Mouse (Mus musculus): ENCODE measurements around the gene Lrrc4. TPM values are rescaled to one million over a fixed set of nuclear protein-coding genes. Genes with fewer than 3 reads are reported as not detected.

Gene Lrrc4
- polyA plus RNA-seq, 1 experiment from 2014 or later, result 1.6 TPM

GRCm38 (mm10) chr6:28857198-28858180, 25.9 kb upstream of the Lrrc4 start:
- no peaks in the 10 kb centered on the region for H3K36me3 ChIP-seq (ENCODE audit: insufficient read depth, low read length)
- no peaks in the 10 kb centered on the region for H3K27me3 ChIP-seq (ENCODE audit: insufficient read depth, low read length)
- no peak overlapping the region for H3K9ac ChIP-seq (replicated peaks; ENCODE audit: low read length)
- 76% methylated on average over 2 of the region's 2 CpGs for WGBS
- no peak overlapping the region for H3K4me2 ChIP-seq (replicated peaks; ENCODE audit: low read depth, low read length)
- no peaks in the 10 kb centered on the region for H3K9me3 ChIP-seq (ENCODE audit: low read length)
- peaks cover 20% of the 10 kb centered on the region for H3K4me1 ChIP-seq (ENCODE audit: insufficient read depth, low read length)
- H3K4me3 ChIP-seq (ENCODE audit: low read length), result no peak overlapping the region
- no peak for ATAC-seq (ENCODE audit: low FRiP score, low TSS enrichment)
- no peak overlapping the region for H3K27ac ChIP-seq (ENCODE audit: low read length)

- H3K4me2 ChIP-seq (replicated peaks; ENCODE audit: low read depth, low read length), result no peak overlapping the region
- H3K9ac ChIP-seq (replicated peaks; ENCODE audit: low read length), result no peak overlapping the region
- no peak overlapping the region for H3K27ac ChIP-seq (ENCODE audit: low read length)
- ATAC-seq (ENCODE audit: low FRiP score, low TSS enrichment), result no peak
- H3K4me3 ChIP-seq (ENCODE audit: low read length), result no peak overlapping the region
- H3K9me3 ChIP-seq (ENCODE audit: low read length), result no peaks in the 10 kb centered on the region
- H3K36me3 ChIP-seq (ENCODE audit: insufficient read depth, low read length), result no peaks in the 10 kb centered on the region
- no peaks in the 10 kb centered on the region for H3K27me3 ChIP-seq (ENCODE audit: insufficient read depth, low read length)
- H3K4me1 ChIP-seq (ENCODE audit: insufficient read depth, low read length), result peaks cover 20% of the 10 kb centered on the region
- WGBS, result 82% methylated on average over 4 of the region's 4 CpGs
Measured at GRCm38 (mm10) chr6:28856789-28857188, 25.2 kb upstream of the Lrrc4 start.

- no peaks in the 10 kb centered on the region for H3K27me3 ChIP-seq (ENCODE audit: insufficient read depth, low read length)
- WGBS, result 16% methylated on average over 3 of the region's 3 CpGs
- H3K27ac ChIP-seq (ENCODE audit: low read length), result 0 out of 2 replicates have a peak overlapping the region, but pooled peaks have one; percentile 15
- peaks cover 20% of the 10 kb centered on the region for H3K4me1 ChIP-seq (ENCODE audit: insufficient read depth, low read length)
- H3K9me3 ChIP-seq (ENCODE audit: low read length), result no peaks in the 10 kb centered on the region
- no peaks in the 10 kb centered on the region for H3K36me3 ChIP-seq (ENCODE audit: insufficient read depth, low read length)
- H3K4me3 ChIP-seq (ENCODE audit: low read length), result no peak overlapping the region
- no peak overlapping the region for H3K9ac ChIP-seq (replicated peaks; ENCODE audit: low read length)
- no peak overlapping the region for H3K4me2 ChIP-seq (replicated peaks; ENCODE audit: low read depth, low read length)
- ATAC-seq (ENCODE audit: low FRiP score, low TSS enrichment), result peak; percentile 27; the same call in 1 of the 2 replicates
Measured at GRCm38 (mm10) chr6:28855442-28855841, 23.9 kb upstream of the Lrrc4 start.

GRCm38 (mm10) chr6:28854598-28854997, 23.1 kb upstream of the Lrrc4 start:
- Histone ChIP-seq H3K9me3 (ENCODE audit: low read length) (no peaks in the 10 kb centered on the region), H3K9ac (replicated peaks; ENCODE audit: low read length) (no peak overlapping the region), H3K4me2 (replicated peaks; ENCODE audit: low read depth, low read length) (no peak overlapping the region), H3K36me3 (ENCODE audit: insufficient read depth, low read length) (no peaks in the 10 kb centered on the region), H3K4me3 (ENCODE audit: low read length) (no peak overlapping the region), H3K27me3 (ENCODE audit: insufficient read depth, low read length) (no peaks in the 10 kb centered on the region), H3K27ac (ENCODE audit: low read length) (no peak overlapping the region), H3K4me1 (ENCODE audit: insufficient read depth, low read length) (peaks cover 22% of the 10 kb centered on the region)
- WGBS, result 21% methylated on average over 8 of the region's 8 CpGs
- ATAC-seq (ENCODE audit: low FRiP score, low TSS enrichment), result no peak

- 27% methylated on average over 2 of the region's 2 CpGs for WGBS
- Histone ChIP-seq H3K27me3 (ENCODE audit: insufficient read depth, low read length) (no peaks in the 10 kb centered on the region), H3K4me3 (ENCODE audit: low read length) (no peak overlapping the region), H3K4me2 (replicated peaks; ENCODE audit: low read depth, low read length) (no peak overlapping the region), H3K36me3 (ENCODE audit: insufficient read depth, low read length) (no peaks in the 10 kb centered on the region), H3K9me3 (ENCODE audit: low read length) (no peaks in the 10 kb centered on the region), H3K4me1 (ENCODE audit: insufficient read depth, low read length) (peaks cover 29% of the 10 kb centered on the region), H3K27ac (ENCODE audit: low read length) (no peak overlapping the region), H3K9ac (replicated peaks; ENCODE audit: low read length) (no peak overlapping the region)
- no peak for ATAC-seq (ENCODE audit: low FRiP score, low TSS enrichment)
Measured at GRCm38 (mm10) chr6:28853654-28854053, 22.1 kb upstream of the Lrrc4 start.

- no peaks in the 10 kb centered on the region for H3K27me3 ChIP-seq (ENCODE audit: insufficient read depth, low read length)
- H3K4me3 ChIP-seq (ENCODE audit: low read length), result no peak overlapping the region
- no peak overlapping the region for H3K4me2 ChIP-seq (replicated peaks; ENCODE audit: low read depth, low read length)
- no peaks in the 10 kb centered on the region for H3K36me3 ChIP-seq (ENCODE audit: insufficient read depth, low read length)
- WGBS, result 41% methylated on average over 3 of the region's 3 CpGs
- peaks cover 34% of the 10 kb centered on the region for H3K4me1 ChIP-seq (ENCODE audit: insufficient read depth, low read length)
- no peak for ATAC-seq (ENCODE audit: low FRiP score, low TSS enrichment)
- no peaks in the 10 kb centered on the region for H3K9me3 ChIP-seq (ENCODE audit: low read length)
- no peak overlapping the region for H3K9ac ChIP-seq (replicated peaks; ENCODE audit: low read length)
- no peak overlapping the region for H3K27ac ChIP-seq (ENCODE audit: low read length)
Measured at GRCm38 (mm10) chr6:28853164-28853563, 21.6 kb upstream of the Lrrc4 start.

- Histone ChIP-seq H3K4me1 (ENCODE audit: insufficient read depth, low read length) (peaks cover 42% of the 10 kb centered on the region), H3K27me3 (ENCODE audit: insufficient read depth, low read length) (no peaks in the 10 kb centered on the region), H3K9ac (replicated peaks; ENCODE audit: low read length) (no peak overlapping the region)
Measured at GRCm38 (mm10) chr6:28852342-28852741, 20.8 kb upstream of the Lrrc4 start.

GRCm38 (mm10) chr6:28850326-28850900, 18.9 kb upstream of the Lrrc4 start:
- WGBS, result 76% methylated on average over 9 of the region's 9 CpGs
- ATAC-seq (ENCODE audit: low FRiP score, low TSS enrichment), result no peak
- no peaks in the 10 kb centered on the region for H3K36me3 ChIP-seq (ENCODE audit: insufficient read depth, low read length)
- no peak overlapping the region for H3K27ac ChIP-seq (ENCODE audit: low read length)
- no peaks in the 10 kb centered on the region for H3K9me3 ChIP-seq (ENCODE audit: low read length)
- no peak overlapping the region for H3K4me2 ChIP-seq (replicated peaks; ENCODE audit: low read depth, low read length)
- H3K4me3 ChIP-seq (ENCODE audit: low read length), result no peak overlapping the region
- no peak overlapping the region for H3K9ac ChIP-seq (replicated peaks; ENCODE audit: low read length)
- H3K4me1 ChIP-seq (ENCODE audit: insufficient read depth, low read length), result peaks cover 47% of the 10 kb centered on the region
- no peaks in the 10 kb centered on the region for H3K27me3 ChIP-seq (ENCODE audit: insufficient read depth, low read length)

More at GRCm38 (mm10) chr6:28852342-28852741, 20.8 kb upstream of the Lrrc4 start:
- no peak overlapping the region for H3K4me3 ChIP-seq (ENCODE audit: low read length)
- no peak for ATAC-seq (ENCODE audit: low FRiP score, low TSS enrichment)
- WGBS, result 57% methylated on average over 7 of the region's 7 CpGs
- H3K9me3 ChIP-seq (ENCODE audit: low read length), result no peaks in the 10 kb centered on the region
- no peaks in the 10 kb centered on the region for H3K36me3 ChIP-seq (ENCODE audit: insufficient read depth, low read length)
- H3K27ac ChIP-seq (ENCODE audit: low read length), result no peak overlapping the region
- H3K4me2 ChIP-seq (replicated peaks; ENCODE audit: low read depth, low read length), result no peak overlapping the region

- whole genome bisulfite sequencing, result 51% methylated on average over 3 of the region's 3 CpGs
- H3K4me3 ChIP-seq (ENCODE audit: low read length), result no peak overlapping the region
- H3K4me2 ChIP-seq (replicated peaks; ENCODE audit: low read depth, low read length), result no peak overlapping the region
- H3K27me3 ChIP-seq (ENCODE audit: insufficient read depth, low read length), result no peaks in the 10 kb centered on the region
- ATAC-seq (ENCODE audit: low FRiP score, low TSS enrichment), result no peak
- H3K4me1 ChIP-seq (ENCODE audit: insufficient read depth, low read length), result peaks cover 40% of the 10 kb centered on the region
- no peaks in the 10 kb centered on the region for H3K9me3 ChIP-seq (ENCODE audit: low read length)
- H3K27ac ChIP-seq (ENCODE audit: low read length), result no peak overlapping the region
- no peaks in the 10 kb centered on the region for H3K36me3 ChIP-seq (ENCODE audit: insufficient read depth, low read length)
- no peak overlapping the region for H3K9ac ChIP-seq (replicated peaks; ENCODE audit: low read length)
Measured at GRCm38 (mm10) chr6:28849317-28849716, 17.8 kb upstream of the Lrrc4 start.

GRCm38 (mm10) chr6:28848891-28849290, 17.3 kb upstream of the Lrrc4 start:
- Histone ChIP-seq H3K36me3 (ENCODE audit: insufficient read depth, low read length) (no peaks in the 10 kb centered on the region), H3K27ac (ENCODE audit: low read length) (peak overlapping the region; percentile 32), H3K9me3 (ENCODE audit: low read length) (no peaks in the 10 kb centered on the region), H3K4me3 (ENCODE audit: low read length) (no peak overlapping the region), H3K4me2 (replicated peaks; ENCODE audit: low read depth, low read length) (no peak overlapping the region), H3K9ac (replicated peaks; ENCODE audit: low read length) (no peak overlapping the region), H3K4me1 (ENCODE audit: insufficient read depth, low read length) (peaks cover 37% of the 10 kb centered on the region), H3K27me3 (ENCODE audit: insufficient read depth, low read length) (no peaks in the 10 kb centered on the region)
- WGBS, result 64% methylated on average over 9 of the region's 9 CpGs
- no peak for ATAC-seq (ENCODE audit: low FRiP score, low TSS enrichment)

Data from kidney, embryonic 16.5 days (tissue).